Mouse (Mus musculus): ENCODE data around the gene Coq8b. TPM values are rescaled to one million over a fixed set of nuclear protein-coding genes. Genes with fewer than 3 reads are reported as not detected.

The Coq8b gene
- polyA plus RNA-seq, 1 experiment from 2014 or later: 21.2 TPM

DNA sequence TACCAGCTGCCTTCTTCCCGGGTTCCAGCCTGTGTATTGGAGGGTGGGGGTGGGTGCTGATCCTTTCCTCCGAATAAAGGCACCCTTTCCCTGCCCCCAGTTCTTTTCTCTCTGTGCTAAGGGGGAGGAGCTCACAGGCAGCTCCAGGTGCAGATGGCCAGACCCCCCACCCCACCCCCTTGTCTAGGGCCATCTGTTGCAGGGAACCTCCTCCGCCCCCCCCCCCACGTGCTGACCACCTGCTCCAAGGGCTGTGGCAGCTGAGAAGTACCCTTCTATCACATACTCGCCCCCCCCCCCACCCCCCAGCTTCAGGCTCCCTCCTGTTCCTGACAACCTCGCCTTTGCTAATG, 25.0 kb downstream of the Coq8b start:
- Histone ChIP-seq H3K9me3 (no peaks in the 10 kb centered on the region), H3K4me1 (peaks cover 25% of the 10 kb centered on the region), H3K36me3 (peaks cover 13% of the 10 kb centered on the region; the same call in 1 of the 2 replicates), H3K27me3 (replicated peaks) (no peaks in the 10 kb centered on the region), H3K4me2 (peak overlapping the region; percentile 84), H3K9ac (no peak overlapping the region), H3K4me3 (replicated peaks) (peak overlapping the region; percentile 74), H3K27ac (peak overlapping the region; percentile 81)
- WGBS: 5% methylated on average over 5 of the region's 6 CpGs
- no peak; the same call in 1 of the 2 replicates for ATAC-seq (ENCODE audit: insufficient read depth, low FRiP score, low read depth)

DNA sequence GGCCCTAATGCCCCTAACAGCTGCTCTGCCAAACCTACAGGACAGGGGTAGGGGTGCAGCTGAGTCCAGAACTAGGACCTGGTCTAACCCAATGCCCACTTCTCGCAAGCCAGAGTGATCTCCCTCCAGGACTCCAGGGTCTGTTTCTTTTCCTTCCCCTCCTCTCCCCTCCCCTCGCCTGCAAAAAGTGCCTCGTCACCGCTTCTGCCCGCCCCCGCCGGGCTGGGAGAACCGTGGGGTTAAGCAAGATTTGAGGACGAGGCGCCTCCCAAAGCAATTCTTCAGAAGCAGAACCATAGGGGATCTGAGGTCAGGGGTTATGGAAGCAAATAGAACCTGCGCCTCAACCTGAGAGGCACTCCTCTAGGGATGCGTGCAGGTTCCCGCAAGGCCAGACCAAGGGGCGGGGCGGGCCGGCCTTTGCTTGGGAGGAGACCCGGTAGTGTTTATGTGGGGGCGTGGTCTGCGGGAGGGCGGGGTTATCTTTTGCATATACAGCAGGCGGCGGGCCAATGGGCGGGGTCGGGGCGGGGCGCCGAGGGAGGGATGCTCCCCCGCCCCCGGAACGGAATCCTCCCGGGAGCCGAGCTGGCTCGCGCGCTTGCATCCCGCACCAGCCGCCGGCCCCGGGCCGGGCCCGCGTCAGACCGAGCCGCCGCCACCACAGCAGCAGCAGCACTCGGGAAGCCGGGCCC, 25.5 kb downstream of the Coq8b start, which contains the start of gene Numbl:
Gene Numbl (plus strand): TSS at position 229 of the 695 bp plus-strand sequence.
- Histone ChIP-seq H3K36me3 (peaks cover 18% of the 10 kb centered on the region), H3K27me3 (replicated peaks) (no peaks in the 10 kb centered on the region), H3K9ac (peak within 1 kb of the TSS; percentile 85), H3K4me3 (replicated peaks) (peak within 1 kb of the TSS; percentile 74), H3K27ac (peak within 1 kb of the TSS; percentile 81), H3K4me2 (peak within 1 kb of the TSS; percentile 84), H3K9me3 (no peaks in the 10 kb centered on the region), H3K4me1 (peaks cover 25% of the 10 kb centered on the region)
- ATAC-seq (ENCODE audit: insufficient read depth, low FRiP score, low read depth): peak; percentile 78
- WGBS: 1% methylated on average over 46 of the region's 47 CpGs

- Histone ChIP-seq H3K4me3 (replicated peaks) (peak overlapping the region; percentile 74), H3K4me1 (peaks cover 25% of the 10 kb centered on the region), H3K27me3 (replicated peaks) (no peaks in the 10 kb centered on the region), H3K36me3 (peaks cover 18% of the 10 kb centered on the region), H3K27ac (peak overlapping the region; percentile 81), H3K9ac (peak overlapping the region; percentile 85), H3K9me3 (no peaks in the 10 kb centered on the region), H3K4me2 (peak overlapping the region; percentile 84)
- ATAC-seq (ENCODE audit: insufficient read depth, low FRiP score, low read depth): no peak
- WGBS: 6% methylated on average over 9 of the region's 9 CpGs
These were observed 26.5 kb downstream of the Coq8b start for GRCm38 (mm10) chr7:27259271-27259721.

DNA sequence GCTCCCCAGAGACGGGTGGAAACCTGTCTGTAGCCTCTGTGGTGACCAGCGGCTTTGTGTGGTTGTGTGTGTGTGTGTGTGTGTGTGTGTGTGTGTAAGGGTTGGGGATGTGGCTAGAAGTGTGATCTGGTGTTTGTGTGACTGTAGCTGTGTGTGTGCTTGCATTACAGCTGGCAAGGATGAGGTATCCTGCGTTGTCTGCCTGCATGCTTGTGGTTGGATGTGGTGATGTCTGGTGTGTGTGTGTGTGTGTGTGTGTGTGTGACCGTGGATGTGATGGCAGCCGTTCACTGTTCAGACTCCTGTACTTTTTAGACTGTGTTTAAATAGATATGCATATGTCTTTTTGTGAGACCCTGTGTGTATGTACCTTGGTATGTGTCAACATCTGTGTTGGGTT, 26.9 kb downstream of the Coq8b start:
- no peak for ATAC-seq (ENCODE audit: insufficient read depth, low FRiP score, low read depth)
- WGBS: 28% methylated on average over 5 of the region's 5 CpGs

DNA sequence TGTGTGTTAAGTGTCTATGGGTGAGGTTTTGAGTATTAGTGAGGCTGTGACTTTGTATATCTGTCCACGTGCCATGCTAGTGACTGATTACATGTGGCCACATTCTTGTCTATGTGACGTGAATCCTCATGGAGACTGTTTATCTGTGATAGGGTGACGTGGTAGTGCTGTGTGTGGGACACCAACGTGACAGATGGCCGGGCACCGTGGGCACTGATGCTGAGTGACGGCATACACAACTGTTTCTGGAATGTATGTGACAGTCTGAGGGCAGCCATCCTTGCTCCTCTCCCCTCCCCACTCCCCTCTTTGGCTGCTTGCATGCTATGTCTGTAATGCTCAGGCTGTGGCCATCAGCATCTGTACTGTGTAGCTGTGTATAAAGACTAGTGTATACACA, 28.0 kb downstream of the Coq8b start:
- Histone ChIP-seq H3K4me1 (peaks cover 25% of the 10 kb centered on the region), H3K4me2 (no peak overlapping the region), H3K9me3 (no peaks in the 10 kb centered on the region), H3K36me3 (peaks cover 30% of the 10 kb centered on the region), H3K4me3 (replicated peaks) (no peak overlapping the region), H3K27ac (no peak overlapping the region), H3K27me3 (replicated peaks) (no peaks in the 10 kb centered on the region), H3K9ac (no peak overlapping the region)
- WGBS: 78% methylated on average over 7 of the region's 7 CpGs
- no peak for ATAC-seq (ENCODE audit: insufficient read depth, low FRiP score, low read depth)

More for the DNA sequence above, 26.9 kb downstream of the Coq8b start:
- Histone ChIP-seq H3K27me3 (replicated peaks) (no peaks in the 10 kb centered on the region), H3K27ac (peak overlapping the region; percentile 81), H3K9ac (peak overlapping the region; percentile 85), H3K9me3 (no peaks in the 10 kb centered on the region), H3K4me3 (replicated peaks) (peak overlapping the region; percentile 74), H3K4me2 (peak overlapping the region; percentile 84), H3K4me1 (peaks cover 25% of the 10 kb centered on the region), H3K36me3 (peaks cover 21% of the 10 kb centered on the region)

GRCm38 (mm10) chr7:27261888-27262287, 29.1 kb downstream of the Coq8b start:
- no peaks in the 10 kb centered on the region for H3K27me3 ChIP-seq (replicated peaks)
- H3K27ac ChIP-seq: no peak overlapping the region
- no peak overlapping the region for H3K4me2 ChIP-seq
- H3K9ac ChIP-seq: no peak overlapping the region
- peaks cover 24% of the 10 kb centered on the region for H3K4me1 ChIP-seq
- no peak overlapping the region for H3K4me3 ChIP-seq (replicated peaks)
- no peaks in the 10 kb centered on the region for H3K9me3 ChIP-seq
- 75% methylated on average over 6 of the region's 6 CpGs for WGBS
- ATAC-seq (ENCODE audit: insufficient read depth, low FRiP score, low read depth): no peak
- peaks cover 30% of the 10 kb centered on the region for H3K36me3 ChIP-seq

DNA sequence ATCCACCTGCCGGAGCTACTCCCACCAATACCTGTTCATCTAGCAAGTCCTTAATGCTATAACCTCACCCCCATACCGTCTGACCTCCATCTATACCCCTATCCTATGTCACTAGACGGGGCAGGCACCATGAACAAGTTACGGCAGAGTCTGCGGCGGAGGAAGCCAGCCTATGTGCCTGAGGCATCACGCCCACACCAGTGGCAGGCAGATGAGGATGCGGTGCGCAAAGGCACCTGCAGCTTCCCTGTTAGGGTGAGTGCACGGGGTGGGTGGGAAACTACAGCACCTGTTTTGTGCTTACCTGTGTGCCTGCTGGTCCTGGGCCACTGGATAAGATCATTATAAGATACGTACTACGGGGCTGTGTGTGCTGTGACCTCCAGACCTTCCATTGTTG, 31.9 kb downstream of the Coq8b start:
- H3K36me3 ChIP-seq: peaks cover 50% of the 10 kb centered on the region

DNA sequence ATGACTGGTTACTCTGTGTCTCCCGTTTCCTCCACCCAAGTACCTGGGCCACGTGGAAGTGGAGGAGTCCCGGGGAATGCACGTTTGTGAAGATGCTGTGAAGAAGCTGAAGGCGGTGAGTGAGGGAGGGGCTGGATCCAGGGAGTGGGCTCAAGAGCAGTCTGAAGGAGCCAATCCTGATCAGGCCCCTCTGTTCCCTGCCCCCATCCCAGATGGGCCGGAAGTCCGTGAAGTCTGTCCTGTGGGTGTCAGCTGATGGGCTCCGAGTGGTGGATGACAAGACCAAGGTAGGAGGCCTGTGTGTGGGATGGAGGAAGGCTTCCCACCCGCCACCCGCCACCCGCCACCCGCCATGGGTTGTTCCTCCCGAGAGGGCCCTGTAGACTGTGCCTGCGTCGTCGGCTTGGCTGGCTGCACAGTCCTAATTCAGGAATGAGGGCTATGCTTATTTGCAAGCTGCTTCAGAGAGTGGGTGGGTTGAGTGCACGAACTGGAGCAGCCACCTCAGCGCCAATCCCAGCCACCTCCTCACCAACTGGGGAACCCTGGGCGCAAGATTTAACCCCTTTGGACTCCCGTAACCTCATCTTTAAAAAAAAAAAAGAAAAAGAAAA, 33.8 kb downstream of the Coq8b start:
- no peak overlapping the region for H3K4me3 ChIP-seq (replicated peaks)
- no peaks in the 10 kb centered on the region for H3K27me3 ChIP-seq (replicated peaks)
- 73% methylated on average over 20 of the region's 20 CpGs for WGBS
- no peak overlapping the region for H3K4me2 ChIP-seq
- H3K36me3 ChIP-seq: peaks cover 59% of the 10 kb centered on the region
- no peak overlapping the region for H3K9ac ChIP-seq
- H3K27ac ChIP-seq: no peak overlapping the region
- ATAC-seq (ENCODE audit: insufficient read depth, low FRiP score, low read depth): no peak
- H3K9me3 ChIP-seq: no peaks in the 10 kb centered on the region
- H3K4me1 ChIP-seq: no peaks in the 10 kb centered on the region

More for the DNA sequence above, 31.9 kb downstream of the Coq8b start:
- no peak overlapping the region for H3K4me2 ChIP-seq
- ATAC-seq (ENCODE audit: insufficient read depth, low FRiP score, low read depth): no peak
- no peak overlapping the region for H3K27ac ChIP-seq
- no peak overlapping the region for H3K4me3 ChIP-seq (replicated peaks)
- H3K9me3 ChIP-seq: no peaks in the 10 kb centered on the region
- no peaks in the 10 kb centered on the region for H3K27me3 ChIP-seq (replicated peaks)
- H3K4me1 ChIP-seq: peaks cover 5% of the 10 kb centered on the region; the same call in 1 of the 2 replicates
- no peak overlapping the region for H3K9ac ChIP-seq
- WGBS: 83% methylated on average over 12 of the region's 12 CpGs

DNA sequence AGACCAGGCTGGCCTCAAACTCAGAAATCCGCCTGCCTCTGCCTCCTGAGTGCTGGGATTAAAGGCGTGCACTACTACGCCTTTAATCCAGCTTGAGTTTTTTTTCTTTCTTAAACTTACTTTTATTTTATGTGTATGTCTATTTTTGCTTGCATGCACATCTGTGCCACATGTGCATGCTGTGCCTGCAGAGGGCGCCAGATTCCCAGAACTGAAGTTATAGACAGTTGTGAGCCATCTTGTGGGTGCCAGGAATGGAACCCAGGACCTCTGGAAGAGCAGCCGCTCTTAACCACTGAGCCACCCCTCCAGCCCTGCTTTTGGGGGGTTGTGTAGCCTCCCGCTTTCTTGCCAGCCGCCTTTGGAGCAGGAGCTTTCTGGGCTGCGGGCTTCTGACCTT, 38.6 kb downstream of the Coq8b start:
- no peaks in the 10 kb centered on the region for H3K9me3 ChIP-seq
- H3K4me2 ChIP-seq: no peak overlapping the region
- WGBS: 88% methylated on average over 8 of the region's 8 CpGs
- H3K36me3 ChIP-seq: peaks cover 53% of the 10 kb centered on the region
- no peaks in the 10 kb centered on the region for H3K4me1 ChIP-seq
- ATAC-seq (ENCODE audit: insufficient read depth, low FRiP score, low read depth): no peak
- H3K4me3 ChIP-seq (replicated peaks): no peak overlapping the region
- no peak overlapping the region for H3K27ac ChIP-seq
- no peak overlapping the region for H3K9ac ChIP-seq
- H3K27me3 ChIP-seq (replicated peaks): no peaks in the 10 kb centered on the region

GRCm38 (mm10) chr7:27273739-27274351, 41.0 kb downstream of the Coq8b start:
- no peak overlapping the region for H3K4me3 ChIP-seq (replicated peaks)
- no peaks in the 10 kb centered on the region for H3K4me1 ChIP-seq
- no peaks in the 10 kb centered on the region for H3K27me3 ChIP-seq (replicated peaks)
- no peak overlapping the region for H3K9ac ChIP-seq
- H3K4me2 ChIP-seq: no peak overlapping the region
- H3K27ac ChIP-seq: no peak overlapping the region
- WGBS: 61% methylated on average over 32 of the region's 32 CpGs
- H3K9me3 ChIP-seq: no peaks in the 10 kb centered on the region
- no peak for ATAC-seq (ENCODE audit: insufficient read depth, low FRiP score, low read depth)
- H3K36me3 ChIP-seq: peaks cover 60% of the 10 kb centered on the region

DNA sequence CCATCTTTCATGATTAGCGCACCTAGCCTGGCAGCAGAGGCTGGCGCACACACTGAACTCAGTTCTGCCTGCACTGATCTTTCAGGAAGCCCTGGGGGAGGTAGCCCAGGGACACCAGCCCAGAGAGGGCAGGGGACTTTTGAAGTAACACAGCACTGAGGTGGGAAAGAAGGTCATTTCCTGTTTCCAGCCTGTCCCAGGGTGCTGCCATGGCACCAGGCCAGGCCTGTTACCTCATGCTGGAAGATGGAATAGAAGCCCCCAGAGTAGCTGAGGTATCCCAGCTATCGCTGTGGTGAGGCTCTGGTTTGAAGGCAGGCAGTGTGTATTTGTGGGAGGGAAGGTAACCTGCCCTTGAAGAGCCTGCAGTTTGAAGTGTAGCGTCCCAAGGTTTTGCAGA, 42.1 kb downstream of the Coq8b start:
- Histone ChIP-seq H3K4me2 (no peak overlapping the region), H3K36me3 (peaks cover 49% of the 10 kb centered on the region), H3K9ac (no peak overlapping the region), H3K9me3 (no peaks in the 10 kb centered on the region), H3K27ac (no peak overlapping the region), H3K4me1 (no peaks in the 10 kb centered on the region), H3K27me3 (replicated peaks) (no peaks in the 10 kb centered on the region), H3K4me3 (replicated peaks) (no peak overlapping the region)
- 91% methylated on average over 4 of the region's 4 CpGs for WGBS
- ATAC-seq (ENCODE audit: insufficient read depth, low FRiP score, low read depth): no peak

DNA sequence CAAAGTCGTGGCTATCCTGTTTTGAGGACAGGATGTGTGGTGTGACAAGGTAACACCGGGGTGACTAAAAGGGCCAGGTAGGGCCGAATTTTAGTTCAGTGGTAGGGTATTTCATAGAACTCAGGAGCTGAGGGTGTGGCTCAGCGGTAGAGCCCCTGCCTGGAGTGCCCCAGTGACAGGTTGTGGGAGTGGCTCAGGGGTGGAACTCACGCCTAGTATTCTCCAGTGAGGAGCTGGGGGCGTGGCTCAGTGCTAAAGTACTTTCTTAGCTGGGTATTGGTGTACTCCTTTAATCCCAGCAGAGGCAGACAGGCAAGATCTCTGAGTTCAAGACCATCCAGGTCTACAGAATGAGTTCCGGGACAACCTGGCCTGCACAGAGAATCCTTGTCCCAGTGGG, 43.2 kb downstream of the Coq8b start:
- Histone ChIP-seq H3K27ac (no peak overlapping the region), H3K9ac (no peak overlapping the region), H3K9me3 (no peaks in the 10 kb centered on the region), H3K4me1 (no peaks in the 10 kb centered on the region), H3K36me3 (peaks cover 49% of the 10 kb centered on the region), H3K4me3 (replicated peaks) (no peak overlapping the region), H3K27me3 (replicated peaks) (no peaks in the 10 kb centered on the region), H3K4me2 (no peak overlapping the region)
- ATAC-seq (ENCODE audit: insufficient read depth, low FRiP score, low read depth): peak; percentile 58
- WGBS: 60% methylated on average over 7 of the region's 7 CpGs
